Mouse (Mus musculus) stomach, embryonic 16.5 days (tissue): ENCODE results near the gene Lrrc17. TPM values are rescaled to one million over a fixed set of nuclear protein-coding genes. Genes with fewer than 3 reads are reported as not detected.
"Not testable (repeated sequence)": the region's sequence is repeated elsewhere in the genome, so short reads cannot be mapped to it uniquely, and the experiment has no call there.

Experiments used
- ATAC-seq: fragments of 200-750 bp; cut with Nextera tagmentation; 2 replicates; pipeline ENCODE4 v1.8.0; 2017; ENCODE audit warnings: moderate number of reproducible peaks, moderate TSS enrichment; ENCODE audit not compliant: insufficient read depth, low FRiP score
- H3K27ac ChIP-seq: fragments of 300-500 bp; sonication (generic); 2 replicates; pipeline ENCODE4 v1.5.1; 2014; ENCODE audit warnings: low read length
- H3K27me3 ChIP-seq: fragments of 300-500 bp; sonication (generic); 2 replicates; pipeline ENCODE4 v1.6.1; 2014; ENCODE audit warnings: low read length, control low read depth, mixed read lengths; ENCODE audit not compliant: control insufficient read depth, insufficient read depth
- H3K36me3 ChIP-seq: fragments of 300-500 bp; sonication (generic); 2 replicates; pipeline ENCODE4 v1.6.1; 2014; ENCODE audit warnings: low read length; ENCODE audit not compliant: control insufficient read depth, insufficient read depth
- H3K4me1 ChIP-seq: fragments of 300-500 bp; sonication (generic); 2 replicates; pipeline ENCODE4 v1.6.1; 2014; ENCODE audit warnings: low read length, control low read depth, mixed read lengths; ENCODE audit not compliant: control insufficient read depth, insufficient read depth
- H3K4me2 ChIP-seq: fragments of 300-500 bp; sonication (generic); 2 replicates; pipeline ENCODE4 v1.6.1; 2014; ENCODE audit warnings: low read depth, low read length, mixed read lengths
- H3K4me3 ChIP-seq: fragments of 300-500 bp; sonication (generic); replicated peaks from 2 replicates; pipeline ENCODE4 v1.5.1; 2014; ENCODE audit warnings: mild to moderate bottlenecking, low read length
- H3K9ac ChIP-seq: fragments of 300-500 bp; sonication (generic); 2 replicates; pipeline ENCODE4 v1.6.1; 2014; ENCODE audit warnings: low read length
- H3K9me3 ChIP-seq: fragments of 300-500 bp; sonication (generic); replicated peaks from 2 replicates; pipeline ENCODE4 v1.6.1; 2016; ENCODE audit warnings: low read length, control low read depth; ENCODE audit not compliant: control insufficient read depth
- WGBS: fragments of 180-500 bp; shearing (Covaris S2); extraction: QIAGEN DNeasy Blood & Tissue Kit; methylation state at CpG from one replicate; pipeline ENCODE4 v1.1.7; 2014; 5-methylcytosine and 5-hydroxymethylcytosine counted together
- polyA plus RNA-seq: library from polyadenylated mRNA; unstranded; fragments of >200 nt; fragmentation: Nextera tagmentation; extraction: Ambion mirVana; gene quantifications from 2 replicates; pipeline ENCODE4 v1.2.1, GENCODE M21; 2015

Gene Lrrc17
- polyA plus RNA-seq, 1 experiment from 2014 or later, result 74.7 TPM

GRCm38 (mm10) chr5:21578136-21578535 lies 34.8 kb downstream of the Lrrc17 start:
- Histone ChIP-seq H3K27me3 (no peaks in the 10 kb centered on the region), H3K27ac (no peak overlapping the region), H3K9me3 (no peaks in the 10 kb centered on the region), H3K9ac (no peak overlapping the region), H3K36me3 (no peaks in the 10 kb centered on the region), H3K4me1 (no peaks in the 10 kb centered on the region), H3K4me3 (no peak overlapping the region), H3K4me2 (no peak overlapping the region)
- no peak for ATAC-seq
- WGBS, result 88% methylated on average over 3 of the region's 3 CpGs

GRCm38 (mm10) chr5:21586763-21587162 lies 43.4 kb downstream of the Lrrc17 start:
- no peaks in the 10 kb centered on the region for H3K9me3 ChIP-seq
- H3K36me3 ChIP-seq, result no peaks in the 10 kb centered on the region
- no peaks in the 10 kb centered on the region for H3K27me3 ChIP-seq
- no peaks in the 10 kb centered on the region for H3K4me1 ChIP-seq
- no peak overlapping the region for H3K9ac ChIP-seq
- H3K27ac ChIP-seq, result no peak overlapping the region
- ATAC-seq, result no peak
- H3K4me2 ChIP-seq, result no peak overlapping the region
- no peak overlapping the region for H3K4me3 ChIP-seq
- WGBS, result 50% methylated on average over 6 of the region's 6 CpGs

GRCm38 (mm10) chr5:21587683-21588082 lies 44.3 kb downstream of the Lrrc17 start:
- WGBS, result 75% methylated on average over 7 of the region's 7 CpGs
- Histone ChIP-seq H3K4me1 (no peaks in the 10 kb centered on the region), H3K9ac (no peak overlapping the region), H3K4me2 (no peak overlapping the region), H3K9me3 (no peaks in the 10 kb centered on the region), H3K27me3 (no peaks in the 10 kb centered on the region), H3K4me3 (no peak overlapping the region), H3K36me3 (no peaks in the 10 kb centered on the region), H3K27ac (no peak overlapping the region)
- ATAC-seq, result no peak

- Histone ChIP-seq H3K4me3 (no peak overlapping the region), H3K27ac (no peak overlapping the region), H3K4me2 (no peak overlapping the region), H3K4me1 (no peaks in the 10 kb centered on the region), H3K9me3 (no peaks in the 10 kb centered on the region), H3K9ac (no peak overlapping the region), H3K36me3 (no peaks in the 10 kb centered on the region), H3K27me3 (no peaks in the 10 kb centered on the region)
- WGBS, result 91% methylated on average over 13 of the region's 13 CpGs
- ATAC-seq, result no peak
Observed at GRCm38 (mm10) chr5:21588220-21588619, 44.9 kb downstream of the Lrrc17 start.

- Histone ChIP-seq H3K9me3 (no peaks in the 10 kb centered on the region), H3K4me1 (no peaks in the 10 kb centered on the region), H3K4me2 (no peak overlapping the region), H3K27ac (no peak overlapping the region), H3K36me3 (no peaks in the 10 kb centered on the region), H3K27me3 (no peaks in the 10 kb centered on the region), H3K4me3 (no peak overlapping the region), H3K9ac (no peak overlapping the region)
- no peak for ATAC-seq
- WGBS, result 74% methylated on average over 2 of the region's 2 CpGs
Observed at GRCm38 (mm10) chr5:21592106-21592505, 48.7 kb downstream of the Lrrc17 start.

- WGBS, result 91% methylated on average over 9 of the region's 9 CpGs
- H3K9me3 ChIP-seq, result no peaks in the 10 kb centered on the region
- no peak overlapping the region for H3K27ac ChIP-seq
- no peak overlapping the region for H3K4me2 ChIP-seq
- H3K27me3 ChIP-seq, result no peaks in the 10 kb centered on the region
- no peak for ATAC-seq
- no peak overlapping the region for H3K4me3 ChIP-seq
- H3K9ac ChIP-seq, result no peak overlapping the region
- H3K36me3 ChIP-seq, result no peaks in the 10 kb centered on the region
- no peaks in the 10 kb centered on the region for H3K4me1 ChIP-seq
Observed at GRCm38 (mm10) chr5:21593201-21593709, 49.9 kb downstream of the Lrrc17 start.

GRCm38 (mm10) chr5:21599536-21599935 lies 56.2 kb downstream of the Lrrc17 start:
- H3K9ac ChIP-seq, H3K4me1 ChIP-seq, H3K4me3 ChIP-seq, ATAC-seq, H3K27me3 ChIP-seq, H3K9me3 ChIP-seq, H3K4me2 ChIP-seq, H3K36me3 ChIP-seq, H3K27ac ChIP-seq: not testable (repeated sequence)
- 52% methylated on average over 2 of the region's 2 CpGs for WGBS

- Histone ChIP-seq H3K27ac (no peak overlapping the region), H3K4me1 (no peaks in the 10 kb centered on the region), H3K27me3 (no peaks in the 10 kb centered on the region), H3K4me2 (no peak overlapping the region), H3K4me3 (no peak overlapping the region), H3K9me3 (no peaks in the 10 kb centered on the region), H3K36me3 (no peaks in the 10 kb centered on the region), H3K9ac (no peak overlapping the region)
- 90% methylated on average over 4 of the region's 4 CpGs for WGBS
- ATAC-seq, result 0 out of 2 replicates have a peak, but pooled peaks have one; percentile 10
Observed at GRCm38 (mm10) chr5:21599961-21600360, 56.6 kb downstream of the Lrrc17 start.

- Histone ChIP-seq H3K9me3 (no peaks in the 10 kb centered on the region; the same call in 1 of the 2 replicates), H3K27me3 (no peaks in the 10 kb centered on the region), H3K4me2 (no peak overlapping the region), H3K9ac (no peak overlapping the region), H3K4me1 (no peaks in the 10 kb centered on the region), H3K27ac (no peak overlapping the region), H3K4me3 (no peak overlapping the region), H3K36me3 (no peaks in the 10 kb centered on the region)
- WGBS, result 62% methylated on average over 6 of the region's 6 CpGs
- no peak for ATAC-seq
Observed at GRCm38 (mm10) chr5:21605936-21606335, 62.6 kb downstream of the Lrrc17 start.
